Mouse (Mus musculus) neural tube, embryonic 13.5 days (tissue): ENCODE data around the gene Vmn2r108. TPM values are rescaled to one million over a fixed set of nuclear protein-coding genes. Genes with fewer than 3 reads are reported as not detected.
"Not testable (repeated sequence)": the region's sequence is repeated elsewhere in the genome, so short reads cannot be mapped to it uniquely, and the experiment has no call there.

Experiments
- ATAC-seq: fragments of 200-750 bp; cut with Nextera tagmentation; 2 replicates; pipeline ENCODE4 v1.8.0; 2017; ENCODE audit warnings: low read depth, mild to moderate bottlenecking, moderate TSS enrichment, moderate library complexity
- H3K27ac ChIP-seq: fragments of 300-500 bp; sonication (generic); replicated peaks from 2 replicates; pipeline ENCODE4 v1.5.1; 2015; ENCODE audit warnings: moderate library complexity, mild to moderate bottlenecking, inconsistent platforms
- H3K27me3 ChIP-seq: fragments of 300-500 bp; sonication (generic); 2 replicates; pipeline ENCODE4 v1.6.1; 2015; ENCODE audit warnings: mild to moderate bottlenecking, inconsistent platforms
- H3K36me3 ChIP-seq: fragments of 300-500 bp; sonication (generic); 2 replicates; pipeline ENCODE4 v1.6.1; 2015; ENCODE audit warnings: mild to moderate bottlenecking, inconsistent platforms
- H3K4me1 ChIP-seq: fragments of 300-500 bp; sonication (generic); replicated peaks from 2 replicates; pipeline ENCODE4 v1.6.1; 2015; ENCODE audit warnings: inconsistent platforms
- H3K4me2 ChIP-seq: fragments of 300-500 bp; sonication (generic); 2 replicates; pipeline ENCODE4 v1.6.1; 2015; ENCODE audit warnings: inconsistent platforms, mild to moderate bottlenecking, moderate library complexity
- H3K4me3 ChIP-seq: fragments of 300-500 bp; sonication (generic); 2 replicates; pipeline ENCODE4 v1.5.1; 2015; ENCODE audit warnings: mild to moderate bottlenecking, inconsistent platforms
- H3K9ac ChIP-seq: fragments of 300-500 bp; sonication (generic); 2 replicates; pipeline ENCODE4 v1.6.1; 2015; ENCODE audit warnings: moderate library complexity, mild to moderate bottlenecking, inconsistent platforms
- H3K9me3 ChIP-seq: fragments of 300-500 bp; sonication (generic); 2 replicates; pipeline ENCODE4 v1.6.1; 2016; ENCODE audit warnings: inconsistent platforms
- WGBS: fragments of 180-500 bp; shearing (Covaris S2); methylation state at CpG from one replicate; pipeline ENCODE4 v1.1.7; 2015; 5-methylcytosine and 5-hydroxymethylcytosine counted together
- polyA plus RNA-seq: library from polyadenylated mRNA; unstranded; fragments of >200 nt; fragmentation: Nextera tagmentation; extraction: Ambion mirVana; gene quantifications from 2 replicates; pipeline ENCODE4 v1.2.1, GENCODE M21; 2015

The Vmn2r108 gene
- not detected in 2 replicates for polyA plus RNA-seq

- Histone ChIP-seq H3K27ac (no peak within 1 kb of the TSS), H3K9ac (no peak within 1 kb of the TSS), H3K4me1 (no peaks in the 10 kb centered on the region), H3K4me2 (no peak within 1 kb of the TSS), H3K27me3 (no peaks in the 10 kb centered on the region), H3K4me3 (no peak within 1 kb of the TSS), H3K36me3 (no peaks in the 10 kb centered on the region), H3K9me3 (no peaks in the 10 kb centered on the region)
- no peak for ATAC-seq
These were observed at the start of gene Vmn2r108 for GRCm38 (mm10) chr17:20481231-20481630. Vmn2r108 (minus strand) TSS chr17:20481331.

GRCm38 (mm10) chr17:20508247-20508646 is 27.1 kb upstream of the Vmn2r108 start:
- H3K4me3 ChIP-seq, H3K27ac ChIP-seq, H3K9ac ChIP-seq, H3K4me1 ChIP-seq, H3K4me2 ChIP-seq, ATAC-seq, H3K36me3 ChIP-seq, H3K27me3 ChIP-seq: not testable (repeated sequence)
- H3K9me3 ChIP-seq: peaks cover 18% of the 10 kb centered on the region

GRCm38 (mm10) chr17:20497858-20498257 is 16.7 kb upstream of the Vmn2r108 start, which contains the start of gene Vmn1r225:
Vmn1r225 (plus strand) TSS chr17:20498158.
- ATAC-seq: no peak
- Histone ChIP-seq H3K9me3 (peaks cover 10% of the 10 kb centered on the region; the same call in 1 of the 2 replicates), H3K4me3 (no peak within 1 kb of the TSS), H3K27me3 (no peaks in the 10 kb centered on the region), H3K36me3 (no peaks in the 10 kb centered on the region), H3K9ac (no peak within 1 kb of the TSS), H3K4me1 (no peaks in the 10 kb centered on the region), H3K4me2 (no peak within 1 kb of the TSS), H3K27ac (no peak within 1 kb of the TSS)

- Histone ChIP-seq H3K4me2 (no peak overlapping the region), H3K27ac (no peak overlapping the region), H3K36me3 (no peaks in the 10 kb centered on the region), H3K9ac (no peak overlapping the region), H3K9me3 (peaks cover 7% of the 10 kb centered on the region; the same call in 1 of the 2 replicates), H3K4me1 (no peaks in the 10 kb centered on the region), H3K4me3 (no peak overlapping the region), H3K27me3 (no peaks in the 10 kb centered on the region)
- no peak for ATAC-seq
- 75% methylated on average over 3 of the region's 3 CpGs for WGBS
These were observed 7.8 kb downstream of the Vmn2r108 start for GRCm38 (mm10) chr17:20473311-20473710.

GRCm38 (mm10) chr17:20439263-20439662 is 41.9 kb downstream of the Vmn2r108 start:
- Histone ChIP-seq H3K4me3 (no peak overlapping the region), H3K36me3 (no peaks in the 10 kb centered on the region), H3K27ac (no peak overlapping the region), H3K9ac (no peak overlapping the region), H3K4me1 (no peaks in the 10 kb centered on the region), H3K9me3 (peaks cover 19% of the 10 kb centered on the region), H3K27me3 (no peaks in the 10 kb centered on the region), H3K4me2 (no peak overlapping the region)
- no peak for ATAC-seq

GRCm38 (mm10) chr17:20413846-20414245 is 67.3 kb downstream of the Vmn2r108 start, which contains the start of gene Vmn1r224:
Vmn1r224 (plus strand) TSS chr17:20414146.
- no peaks in the 10 kb centered on the region for H3K36me3 ChIP-seq
- ATAC-seq: no peak

More at GRCm38 (mm10) chr17:20413846-20414245, 67.3 kb downstream of the Vmn2r108 start, which contains the start of gene Vmn1r224:
- Histone ChIP-seq H3K4me2 (no peak within 1 kb of the TSS), H3K27ac (no peak within 1 kb of the TSS), H3K9me3 (peaks cover 13% of the 10 kb centered on the region; the same call in 1 of the 2 replicates), H3K4me3 (no peak within 1 kb of the TSS), H3K9ac (no peak within 1 kb of the TSS), H3K27me3 (no peaks in the 10 kb centered on the region), H3K4me1 (no peaks in the 10 kb centered on the region)
- 24% methylated on average over 1 of the region's 1 CpGs for WGBS

Other genes starting within 250 kb of the Vmn2r108 start
- gene Vmn2r105, start 246.3 kb downstream of the Vmn2r108 start, polyA plus RNA-seq: not detected in 2 replicates
- gene Vmn2r106, start 195.8 kb downstream of the Vmn2r108 start, polyA plus RNA-seq: not detected in 2 replicates
- not detected in 2 replicates for gene Vmn2r107, start 136.1 kb downstream of the Vmn2r108 start, polyA plus RNA-seq
- not detected in 2 replicates for gene Vmn1r224, start 67.2 kb downstream of the Vmn2r108 start, polyA plus RNA-seq
- not detected in 2 replicates for gene Vmn1r225, start 16.8 kb upstream of the Vmn2r108 start, polyA plus RNA-seq
- gene Vmn2r109, start 83.4 kb upstream of the Vmn2r108 start, polyA plus RNA-seq: not detected in 2 replicates
- gene Vmn2r110, start 115.1 kb upstream of the Vmn2r108 start, polyA plus RNA-seq: not detected in 2 replicates
- not detected in 2 replicates for gene Fpr-rs3, start 143.5 kb upstream of the Vmn2r108 start, polyA plus RNA-seq
- gene Vmn1r226, start 201.5 kb upstream of the Vmn2r108 start, polyA plus RNA-seq: not detected in 2 replicates
- not detected in 2 replicates for gene Vmn1r227, start 248.5 kb upstream of the Vmn2r108 start, polyA plus RNA-seq